Mouse (Mus musculus) brown adipose tissue, adult 24 weeks (tissue): ENCODE data around the gene Aldh1l1. TPM values are rescaled to one million over a fixed set of nuclear protein-coding genes. Genes with fewer than 3 reads are reported as not detected.

ENCODE experiments used
- H3K27ac ChIP-seq: fragments of 200-500 bp; replicated peaks from 2 replicates; pipeline ENCODE4 v1.5.1; 2012; ENCODE audit warnings: low read depth, mild to moderate bottlenecking, low read length
- H3K4me1 ChIP-seq: fragments of 200-500 bp; 2 replicates; pipeline ENCODE4 v1.6.1; 2012; ENCODE audit warnings: low read length, mixed read lengths; ENCODE audit not compliant: control insufficient read depth, insufficient read depth, insufficient read length
- H3K4me3 ChIP-seq: fragments of 200-500 bp; 2 replicates; pipeline ENCODE4 v1.5.1; 2012; ENCODE audit warnings: low read depth, mild to moderate bottlenecking, low read length, moderate library complexity; ENCODE audit not compliant: insufficient read depth
- polyA plus RNA-seq: library from polyadenylated mRNA; stranded (reverse); fragments of >200 nt; gene quantifications from 2 replicates; pipeline ENCODE4 v1.2.4, GENCODE M21; 2012; ENCODE audit not compliant: missing spikeins, insufficient read depth, insufficient read length

The Aldh1l1 gene
- polyA plus RNA-seq: 46.2 and 52.8 TPM in 2 replicates

DNA sequence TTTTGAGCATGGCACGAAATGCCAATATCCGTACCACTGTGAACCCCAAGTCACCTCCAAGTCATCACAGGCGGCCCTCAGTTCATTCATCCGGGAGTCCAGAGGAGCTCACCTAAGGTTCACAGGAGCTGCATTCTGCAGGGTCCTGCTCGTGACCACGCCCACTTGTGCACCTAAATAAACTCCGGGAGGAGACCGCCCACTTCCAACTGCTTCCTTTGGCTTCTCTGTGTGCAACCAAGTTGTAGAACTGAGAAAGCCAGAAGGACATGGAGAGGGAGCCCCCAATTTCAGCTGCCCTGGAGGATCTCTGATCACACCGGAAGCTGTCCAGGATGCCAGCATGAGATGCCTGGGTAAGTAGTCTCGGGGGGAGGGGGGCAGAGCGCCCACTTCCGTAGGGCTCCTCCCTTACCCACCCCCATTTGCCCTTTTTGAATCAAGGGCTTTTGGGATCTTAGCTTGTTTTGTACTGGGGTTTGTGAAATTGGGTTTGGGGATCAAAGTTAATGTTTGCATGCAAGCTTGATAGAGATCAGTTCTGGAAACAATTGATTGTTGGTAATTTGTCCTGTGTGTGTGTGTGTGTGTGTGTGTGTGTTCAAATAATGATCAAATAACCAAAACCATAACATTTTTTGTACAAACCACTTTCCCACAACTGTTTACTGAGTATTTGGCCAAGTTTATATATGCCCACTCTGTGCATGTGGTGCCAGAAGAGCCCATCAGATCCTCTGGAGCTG is at the start of gene Aldh1l1:
TSS of gene Aldh1l1 (plus strand) at position 252 of the 746 bp plus-strand sequence.
- Histone ChIP-seq H3K4me3 (no peak within 1 kb of the TSS), H3K27ac (no peak within 1 kb of the TSS), H3K4me1 (no peaks in the 10 kb centered on the region)

DNA sequence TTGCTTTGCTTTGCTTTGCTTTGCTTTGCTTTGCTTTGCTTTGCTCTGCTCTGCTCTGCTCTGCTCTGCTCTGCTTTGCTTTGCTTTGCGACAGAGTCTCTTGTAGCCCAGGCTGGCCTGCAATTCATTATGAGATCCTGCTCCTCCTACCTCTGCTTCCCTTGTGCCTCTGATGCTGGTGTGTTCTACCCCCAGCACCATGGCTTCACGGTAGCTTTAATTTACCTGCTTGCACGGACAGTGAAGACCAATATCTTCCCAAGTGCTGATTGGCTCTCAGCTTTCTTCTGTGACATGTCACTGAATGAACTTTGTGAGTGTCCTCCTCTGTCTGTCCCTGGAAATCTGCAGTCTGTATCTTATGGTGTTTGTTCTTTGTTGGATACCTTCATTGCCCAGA is 49.2 kb upstream of the Aldh1l1 start:
- H3K27ac ChIP-seq: no peak overlapping the region
- no peaks in the 10 kb centered on the region for H3K4me1 ChIP-seq
- H3K4me3 ChIP-seq: no peak overlapping the region

GRCm38 (mm10) chr6:90446883-90447282 is 39.3 kb upstream of the Aldh1l1 start:
- H3K27ac ChIP-seq: no peak overlapping the region

DNA sequence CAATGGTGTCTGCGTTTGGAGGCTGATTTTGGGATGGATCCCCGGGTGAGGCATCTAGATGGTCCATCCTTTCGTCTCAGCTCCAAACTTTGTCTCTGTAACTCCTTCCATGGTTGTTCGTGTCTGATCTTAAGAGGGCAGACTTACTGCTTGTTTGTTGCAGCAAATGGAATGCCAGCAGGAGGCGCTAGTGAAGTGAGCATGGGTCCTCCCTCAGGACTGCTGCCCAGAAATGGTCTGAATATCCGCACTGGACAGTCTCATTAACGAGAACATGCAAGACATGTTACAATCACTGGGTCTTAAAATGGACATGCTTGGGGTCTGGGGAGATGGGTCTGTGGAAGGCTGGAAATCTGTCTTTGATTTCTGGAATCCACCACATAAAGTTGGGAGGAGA is 36.0 kb upstream of the Aldh1l1 start:
- Histone ChIP-seq H3K27ac (no peak overlapping the region), H3K4me1 (no peaks in the 10 kb centered on the region), H3K4me3 (no peak overlapping the region)

More at GRCm38 (mm10) chr6:90446883-90447282, 39.3 kb upstream of the Aldh1l1 start:
- Histone ChIP-seq H3K4me3 (no peak overlapping the region), H3K4me1 (no peaks in the 10 kb centered on the region)

- no peak overlapping the region for H3K27ac ChIP-seq
- H3K4me3 ChIP-seq: no peak overlapping the region
- H3K4me1 ChIP-seq: no peaks in the 10 kb centered on the region
These were observed 35.5 kb upstream of the Aldh1l1 start for GRCm38 (mm10) chr6:90450697-90451096.

GRCm38 (mm10) chr6:90451512-90451911 is 34.7 kb upstream of the Aldh1l1 start:
- Histone ChIP-seq H3K4me1 (no peaks in the 10 kb centered on the region), H3K27ac (no peak overlapping the region), H3K4me3 (no peak overlapping the region)

- Histone ChIP-seq H3K27ac (no peak overlapping the region), H3K4me3 (no peak overlapping the region), H3K4me1 (no peaks in the 10 kb centered on the region)
These were observed 33.6 kb upstream of the Aldh1l1 start for GRCm38 (mm10) chr6:90452603-90453002.

DNA sequence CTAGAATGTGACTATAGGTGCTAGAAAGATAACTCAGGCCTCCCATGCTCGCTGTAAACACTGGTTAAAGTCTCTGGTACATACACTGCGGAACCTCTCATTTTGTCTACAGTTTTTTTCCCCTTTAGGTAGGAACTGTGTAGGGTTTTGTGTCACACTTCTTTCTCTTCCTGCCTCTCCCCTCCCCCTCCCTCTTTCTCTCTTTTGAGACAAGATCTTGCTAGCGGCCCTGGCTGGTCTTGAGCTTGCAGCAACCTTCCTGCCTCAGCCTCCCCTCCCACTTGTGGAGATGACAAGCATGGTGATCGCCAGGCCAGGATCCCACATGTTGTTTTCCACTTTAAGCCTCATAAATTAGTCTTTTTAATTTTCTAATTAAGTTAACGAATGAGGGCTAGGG is 32.5 kb upstream of the Aldh1l1 start:
- Histone ChIP-seq H3K27ac (no peak overlapping the region), H3K4me1 (no peaks in the 10 kb centered on the region), H3K4me3 (no peak overlapping the region)

- Histone ChIP-seq H3K4me3 (no peak overlapping the region), H3K4me1 (no peaks in the 10 kb centered on the region), H3K27ac (no peak overlapping the region)
These were observed 28.8 kb upstream of the Aldh1l1 start for GRCm38 (mm10) chr6:90457421-90457820.

GRCm38 (mm10) chr6:90461181-90461580 is 25.0 kb upstream of the Aldh1l1 start:
- Histone ChIP-seq H3K4me1 (peaks cover 17% of the 10 kb centered on the region), H3K4me3 (no peak overlapping the region), H3K27ac (no peak overlapping the region)

GRCm38 (mm10) chr6:90461771-90462170 is 24.5 kb upstream of the Aldh1l1 start:
- Histone ChIP-seq H3K27ac (no peak overlapping the region), H3K4me3 (peak overlapping the region; percentile 60), H3K4me1 (peaks cover 22% of the 10 kb centered on the region)

DNA sequence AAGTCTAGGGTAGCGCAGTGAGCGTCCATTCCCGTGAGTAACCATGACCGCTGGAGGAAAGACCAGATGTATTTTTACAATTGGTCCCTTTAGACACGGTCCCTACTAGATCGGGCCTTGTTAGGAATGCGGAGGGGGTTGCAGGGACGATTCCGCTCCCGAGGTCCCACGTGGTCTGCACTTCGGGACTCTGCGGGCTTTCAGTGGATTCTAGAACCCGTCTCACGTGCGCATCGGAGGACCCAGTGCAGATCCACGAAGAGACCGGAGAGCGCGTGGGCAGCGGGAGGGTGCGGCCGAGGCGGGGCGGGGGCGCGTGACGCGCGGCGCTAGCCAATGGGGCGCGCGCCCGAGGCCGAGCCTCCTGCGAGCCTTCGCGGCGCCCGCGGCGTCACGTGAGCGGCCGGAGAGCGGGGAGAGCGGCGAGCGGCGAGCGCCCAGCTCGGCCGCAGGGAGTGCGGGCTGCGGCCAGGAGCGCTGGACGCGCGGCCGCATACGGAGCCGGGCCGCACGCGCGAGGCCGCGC is 24.0 kb upstream of the Aldh1l1 start, which contains the start of gene Klf15:
TSS of gene Klf15 (plus strand) at position 396 of the 526 bp plus-strand sequence.
- Histone ChIP-seq H3K4me3 (peak within 1 kb of the TSS; percentile 60), H3K27ac (peak within 1 kb of the TSS; percentile 52)

DNA sequence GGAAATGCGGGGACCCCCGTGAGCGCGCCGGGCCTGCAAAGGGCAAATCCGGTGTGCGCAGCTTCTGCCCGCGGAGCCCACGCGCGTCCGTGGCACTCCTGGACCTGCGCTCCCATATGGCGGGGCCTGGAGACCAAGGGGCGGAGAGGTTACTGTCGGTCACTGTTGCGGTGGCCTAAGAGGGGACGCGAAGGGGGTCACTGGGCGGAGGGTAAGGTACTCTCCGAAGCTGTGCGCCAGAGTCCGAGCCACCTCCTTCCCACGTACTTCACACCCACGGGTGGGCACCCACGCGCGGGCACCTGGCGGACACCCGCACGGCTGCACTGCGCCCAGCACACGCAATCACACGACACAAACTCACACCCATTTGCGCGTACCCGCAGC is 23.4 kb upstream of the Aldh1l1 start:
- H3K27ac ChIP-seq: peak overlapping the region; percentile 52
- H3K4me1 ChIP-seq: peaks cover 30% of the 10 kb centered on the region
- H3K4me3 ChIP-seq: peak overlapping the region; percentile 60

More for the DNA sequence above, 24.0 kb upstream of the Aldh1l1 start, which contains the start of gene Klf15:
- H3K4me1 ChIP-seq: peaks cover 25% of the 10 kb centered on the region

GRCm38 (mm10) chr6:90463228-90463862 is 22.9 kb upstream of the Aldh1l1 start:
- peak overlapping the region; percentile 52 for H3K27ac ChIP-seq
- peaks cover 33% of the 10 kb centered on the region for H3K4me1 ChIP-seq
- H3K4me3 ChIP-seq: peak overlapping the region; percentile 60

DNA sequence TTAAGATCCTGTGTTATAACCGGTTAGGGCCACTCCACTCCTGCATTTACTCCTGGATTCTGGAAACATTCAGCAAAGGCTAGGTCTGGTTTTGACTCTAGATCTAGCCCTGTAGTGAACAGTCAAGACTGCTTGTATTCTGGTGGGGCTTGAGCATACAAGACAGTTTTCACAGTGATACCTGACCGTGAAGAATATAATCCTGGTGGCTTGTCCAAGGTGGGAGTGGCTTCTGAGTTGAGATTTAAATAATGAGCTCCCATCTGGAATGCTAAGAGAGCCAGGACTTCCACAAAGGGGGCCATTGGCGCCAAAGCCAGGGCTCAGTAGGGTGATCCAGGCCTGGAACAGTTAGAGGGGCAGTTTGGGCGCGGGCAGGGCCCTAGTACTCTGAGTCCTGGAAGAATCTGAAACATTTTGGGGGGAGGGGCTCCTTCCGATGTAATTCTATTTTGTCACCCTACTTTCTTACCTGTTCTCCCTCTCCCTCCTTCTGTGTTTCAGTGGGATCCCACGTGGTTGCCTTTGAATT is 22.3 kb upstream of the Aldh1l1 start:
- Histone ChIP-seq H3K27ac (0 out of 2 replicates have a peak overlapping the region, but pooled peaks have one; percentile 4), H3K4me3 (peak overlapping the region; percentile 60), H3K4me1 (peaks cover 33% of the 10 kb centered on the region)
